Mouse (Mus musculus): ENCODE results near the gene Lbhd1. TPM values are rescaled to one million over a fixed set of nuclear protein-coding genes. Genes with fewer than 3 reads are reported as not detected.

The Lbhd1 gene
- polyA plus RNA-seq, 1 experiment from 2014 or later, result 76.6 TPM

Other genes starting within 250 kb of the Lbhd1 start
- 0.23 TPM for gene Chrm1, start 219.9 kb upstream of the Lbhd1 start, polyA plus RNA-seq (2014; fragmentation: Illumina TruSeq; extraction: RNeasy Lipid Tissue Mini Kit (QIAGEN cat#74804); ENCODE audit: low read depth, low replicate concordance)
- 163 TPM for gene Slc3a2, start 160.4 kb upstream of the Lbhd1 start, polyA plus RNA-seq (2014; fragmentation: Illumina TruSeq; extraction: RNeasy Lipid Tissue Mini Kit (QIAGEN cat#74804); ENCODE audit: low read depth, low replicate concordance)
- 15.5 TPM for gene Wdr74, start 147.9 kb upstream of the Lbhd1 start, polyA plus RNA-seq (2014; fragmentation: Illumina TruSeq; extraction: RNeasy Lipid Tissue Mini Kit (QIAGEN cat#74804); ENCODE audit: low read depth, low replicate concordance)
- gene 1700092M07Rik, start 143.0 kb upstream of the Lbhd1 start, polyA plus RNA-seq (2014; fragmentation: Illumina TruSeq; extraction: RNeasy Lipid Tissue Mini Kit (QIAGEN cat#74804); ENCODE audit: low read depth, low replicate concordance), result not detected
- gene Stx5a, start 142.3 kb upstream of the Lbhd1 start, polyA plus RNA-seq (2014; fragmentation: Illumina TruSeq; extraction: RNeasy Lipid Tissue Mini Kit (QIAGEN cat#74804); ENCODE audit: low read depth, low replicate concordance), result 63.2 TPM
- gene Nxf1, start 126.7 kb upstream of the Lbhd1 start, polyA plus RNA-seq (2014; fragmentation: Illumina TruSeq; extraction: RNeasy Lipid Tissue Mini Kit (QIAGEN cat#74804); ENCODE audit: low read depth, low replicate concordance), result 68.2 TPM
- 50.0 TPM for gene Tmem223, start 112.7 kb upstream of the Lbhd1 start, polyA plus RNA-seq (2014; fragmentation: Illumina TruSeq; extraction: RNeasy Lipid Tissue Mini Kit (QIAGEN cat#74804); ENCODE audit: low read depth, low replicate concordance)
- gene Tmem179b, start 109.3 kb upstream of the Lbhd1 start, polyA plus RNA-seq (2014; fragmentation: Illumina TruSeq; extraction: RNeasy Lipid Tissue Mini Kit (QIAGEN cat#74804); ENCODE audit: low read depth, low replicate concordance), result 51.8 TPM
- gene Taf6l, start 97.3 kb upstream of the Lbhd1 start, polyA plus RNA-seq (2014; fragmentation: Illumina TruSeq; extraction: RNeasy Lipid Tissue Mini Kit (QIAGEN cat#74804); ENCODE audit: low read depth, low replicate concordance), result 1.4 TPM
- gene Polr2g, start 85.2 kb upstream of the Lbhd1 start, polyA plus RNA-seq (2014; fragmentation: Illumina TruSeq; extraction: RNeasy Lipid Tissue Mini Kit (QIAGEN cat#74804); ENCODE audit: low read depth, low replicate concordance), result 94.7 TPM
- gene Zbtb3, start 81.2 kb upstream of the Lbhd1 start, polyA plus RNA-seq (2014; fragmentation: Illumina TruSeq; extraction: RNeasy Lipid Tissue Mini Kit (QIAGEN cat#74804); ENCODE audit: low read depth, low replicate concordance), result 0.47 TPM
- gene Ttc9c, start 64.4 kb upstream of the Lbhd1 start, polyA plus RNA-seq (2014; fragmentation: Illumina TruSeq; extraction: RNeasy Lipid Tissue Mini Kit (QIAGEN cat#74804); ENCODE audit: low read depth, low replicate concordance), result 87.3 TPM
- 117 TPM for gene Hnrnpul2, start 63.7 kb upstream of the Lbhd1 start, polyA plus RNA-seq (2014; fragmentation: Illumina TruSeq; extraction: RNeasy Lipid Tissue Mini Kit (QIAGEN cat#74804); ENCODE audit: low read depth, low replicate concordance)
- gene AC129217.1, start 54.0 kb upstream of the Lbhd1 start, polyA plus RNA-seq (2014; fragmentation: Illumina TruSeq; extraction: RNeasy Lipid Tissue Mini Kit (QIAGEN cat#74804); ENCODE audit: low read depth, low replicate concordance), result not detected
- 24.6 TPM for gene Bscl2, start 46.3 kb upstream of the Lbhd1 start, polyA plus RNA-seq (2014; fragmentation: Illumina TruSeq; extraction: RNeasy Lipid Tissue Mini Kit (QIAGEN cat#74804); ENCODE audit: low read depth, low replicate concordance)
- 2.2 TPM for gene Gng3, start 44.5 kb upstream of the Lbhd1 start, polyA plus RNA-seq (2014; fragmentation: Illumina TruSeq; extraction: RNeasy Lipid Tissue Mini Kit (QIAGEN cat#74804); ENCODE audit: low read depth, low replicate concordance)
- gene Lrrn4cl, start 33.0 kb upstream of the Lbhd1 start, polyA plus RNA-seq (2014; fragmentation: Illumina TruSeq; extraction: RNeasy Lipid Tissue Mini Kit (QIAGEN cat#74804); ENCODE audit: low read depth, low replicate concordance), result 3.3 TPM
- gene Ubxn1, start 12.2 kb upstream of the Lbhd1 start, polyA plus RNA-seq (2014; fragmentation: Illumina TruSeq; extraction: RNeasy Lipid Tissue Mini Kit (QIAGEN cat#74804); ENCODE audit: low read depth, low replicate concordance), result 25.3 TPM
- 3.3 TPM for gene Uqcc3, start 2.8 kb upstream of the Lbhd1 start, polyA plus RNA-seq (2014; fragmentation: Illumina TruSeq; extraction: RNeasy Lipid Tissue Mini Kit (QIAGEN cat#74804); ENCODE audit: low read depth, low replicate concordance)
- not detected for gene Gm49403, start 198 bp downstream of the Lbhd1 start, polyA plus RNA-seq (2014; fragmentation: Illumina TruSeq; extraction: RNeasy Lipid Tissue Mini Kit (QIAGEN cat#74804); ENCODE audit: low read depth, low replicate concordance)
- gene 1810009A15Rik, start 5.1 kb downstream of the Lbhd1 start, polyA plus RNA-seq (2014; fragmentation: Illumina TruSeq; extraction: RNeasy Lipid Tissue Mini Kit (QIAGEN cat#74804); ENCODE audit: low read depth, low replicate concordance), result 7.9 TPM
- not detected for gene Gm49416, start 5.2 kb downstream of the Lbhd1 start, polyA plus RNA-seq (2014; fragmentation: Illumina TruSeq; extraction: RNeasy Lipid Tissue Mini Kit (QIAGEN cat#74804); ENCODE audit: low read depth, low replicate concordance)
- gene Ints5, start 9.3 kb downstream of the Lbhd1 start, polyA plus RNA-seq (2014; fragmentation: Illumina TruSeq; extraction: RNeasy Lipid Tissue Mini Kit (QIAGEN cat#74804); ENCODE audit: low read depth, low replicate concordance), result 1.2 TPM
- gene Ganab, start 14.3 kb downstream of the Lbhd1 start, polyA plus RNA-seq (2014; fragmentation: Illumina TruSeq; extraction: RNeasy Lipid Tissue Mini Kit (QIAGEN cat#74804); ENCODE audit: low read depth, low replicate concordance), result 97.8 TPM
- 11.3 TPM for gene B3gat3, start 36.6 kb downstream of the Lbhd1 start, polyA plus RNA-seq (2014; fragmentation: Illumina TruSeq; extraction: RNeasy Lipid Tissue Mini Kit (QIAGEN cat#74804); ENCODE audit: low read depth, low replicate concordance)
- 3.3 TPM for gene Rom1, start 45.6 kb downstream of the Lbhd1 start, polyA plus RNA-seq (2014; fragmentation: Illumina TruSeq; extraction: RNeasy Lipid Tissue Mini Kit (QIAGEN cat#74804); ENCODE audit: low read depth, low replicate concordance)
- 7.1 TPM for gene Eml3, start 45.8 kb downstream of the Lbhd1 start, polyA plus RNA-seq (2014; fragmentation: Illumina TruSeq; extraction: RNeasy Lipid Tissue Mini Kit (QIAGEN cat#74804); ENCODE audit: low read depth, low replicate concordance)
- 70.1 TPM for gene Mta2, start 58.1 kb downstream of the Lbhd1 start, polyA plus RNA-seq (2014; fragmentation: Illumina TruSeq; extraction: RNeasy Lipid Tissue Mini Kit (QIAGEN cat#74804); ENCODE audit: low read depth, low replicate concordance)
- 2.8 TPM for gene Tut1, start 70.1 kb downstream of the Lbhd1 start, polyA plus RNA-seq (2014; fragmentation: Illumina TruSeq; extraction: RNeasy Lipid Tissue Mini Kit (QIAGEN cat#74804); ENCODE audit: low read depth, low replicate concordance)
- gene Eef1g, start 83.3 kb downstream of the Lbhd1 start, polyA plus RNA-seq (2014; fragmentation: Illumina TruSeq; extraction: RNeasy Lipid Tissue Mini Kit (QIAGEN cat#74804); ENCODE audit: low read depth, low replicate concordance), result 77.3 TPM
- 34.2 TPM for gene Ahnak, start 105.6 kb downstream of the Lbhd1 start, polyA plus RNA-seq (2014; fragmentation: Illumina TruSeq; extraction: RNeasy Lipid Tissue Mini Kit (QIAGEN cat#74804); ENCODE audit: low read depth, low replicate concordance)
- gene Scgb1a1, start 204.2 kb downstream of the Lbhd1 start, polyA plus RNA-seq (2014; fragmentation: Illumina TruSeq; extraction: RNeasy Lipid Tissue Mini Kit (QIAGEN cat#74804); ENCODE audit: low read depth, low replicate concordance), result 1.8 TPM